Mouse (Mus musculus) lung, adult 2 months (tissue): ENCODE data around the gene Tarbp1. TPM values are rescaled to one million over a fixed set of nuclear protein-coding genes. Genes with fewer than 3 reads are reported as not detected.

Experiments
- DNase-seq: peaks from one replicate; pipeline ENCODE4 v3.0.0; 2022
- H3K4me1 ChIP-seq: fragments of 200-500 bp; 2 replicates; pipeline ENCODE4 v1.6.1; 2011; ENCODE audit warnings: low read length; ENCODE audit not compliant: control insufficient read depth, insufficient read depth
- H3K4me3 ChIP-seq: fragments of 200-500 bp; replicated peaks from 2 replicates; pipeline ENCODE3; 2011; ENCODE audit warnings: low read depth, mild to moderate bottlenecking, control low read depth, low read length; ENCODE audit errors: extremely low read depth
- CTCF ChIP-seq: fragments of 200-500 bp; IDR thresholded peaks from 2 replicates; pipeline ENCODE4 v1.5.1; 2011; ENCODE audit warnings: mild to moderate bottlenecking, low read length, control low read depth; ENCODE audit not compliant: insufficient read depth
- POLR2A ChIP-seq: fragments of 200-500 bp; IDR thresholded peaks from 2 replicates; pipeline ENCODE4 v1.6.1; 2011; ENCODE audit warnings: low read depth, mild to moderate bottlenecking, control low read depth, low read length, borderline replicate concordance; ENCODE audit errors: extremely low read depth
- WGBS: fragments of 180-500 bp; shearing (Covaris S2); methylation state at CpG from one replicate; pipeline ENCODE4 v1.1.7; 2018; 5-methylcytosine and 5-hydroxymethylcytosine counted together
- polyA plus RNA-seq: library from polyadenylated mRNA; depleted of rRNA; stranded (reverse); fragments of >200 nt; gene quantifications from 2 replicates; pipeline ENCODE4 v1.2.3, GENCODE M21; 2012

The Tarbp1 gene
- polyA plus RNA-seq, 1 experiment = 4.4 TPM

GRCm38 (mm10) chr8:126464071-126464470, 10.8 kb downstream of the Tarbp1 start:
- Histone ChIP-seq H3K4me1 (no peaks in the 10 kb centered on the region), H3K4me3 (no peak overlapping the region)
- 82% methylated on average over 7 of the region's 7 CpGs for WGBS
- no peak for TF ChIP-seq CTCF
- TF ChIP-seq POLR2A = no peak
- DNase-seq = no peak

GRCm38 (mm10) chr8:126461735-126462134, 13.1 kb downstream of the Tarbp1 start:
- DNase-seq = no peak
- 78% methylated on average over 7 of the region's 7 CpGs for WGBS

GRCm38 (mm10) chr8:126460274-126460673, 14.6 kb downstream of the Tarbp1 start:
- TF ChIP-seq POLR2A = no peak
- TF ChIP-seq CTCF = peak; percentile 52
- Histone ChIP-seq H3K4me1 (no peaks in the 10 kb centered on the region), H3K4me3 (no peak overlapping the region)
- peak; percentile 52 for DNase-seq
- 57% methylated on average over 3 of the region's 3 CpGs for WGBS

More at GRCm38 (mm10) chr8:126461735-126462134, 13.1 kb downstream of the Tarbp1 start:
- Histone ChIP-seq H3K4me1 (no peaks in the 10 kb centered on the region), H3K4me3 (no peak overlapping the region)
- TF ChIP-seq CTCF (no peak), POLR2A (no peak)

GRCm38 (mm10) chr8:126455383-126455782, 19.5 kb downstream of the Tarbp1 start:
- H3K4me1 ChIP-seq = no peaks in the 10 kb centered on the region
- H3K4me3 ChIP-seq = no peak overlapping the region
- no peak for DNase-seq
- no peak for TF ChIP-seq POLR2A
- no peak for TF ChIP-seq CTCF
- WGBS = 90% methylated on average over 7 of the region's 7 CpGs

GRCm38 (mm10) chr8:126451158-126451557, 23.7 kb downstream of the Tarbp1 start:
- TF ChIP-seq POLR2A = no peak
- no peak for TF ChIP-seq CTCF
- DNase-seq = no peak
- WGBS = 51% methylated on average over 8 of the region's 8 CpGs
- no peaks in the 10 kb centered on the region for H3K4me1 ChIP-seq
- H3K4me3 ChIP-seq = no peak overlapping the region

GRCm38 (mm10) chr8:126438937-126439336, 35.9 kb downstream of the Tarbp1 start:
- Histone ChIP-seq H3K4me3 (no peak overlapping the region), H3K4me1 (no peaks in the 10 kb centered on the region)
- TF ChIP-seq CTCF (0 out of 2 replicates have a peak, but pooled peaks have one; percentile 24), POLR2A (no peak)
- WGBS = 61% methylated on average over 2 of the region's 2 CpGs
- DNase-seq = no peak

- Histone ChIP-seq H3K4me3 (no peak overlapping the region), H3K4me1 (no peaks in the 10 kb centered on the region)
- TF ChIP-seq CTCF (no peak), POLR2A (no peak)
- WGBS = 85% methylated on average over 7 of the region's 7 CpGs
- DNase-seq = no peak
These were observed 41.0 kb downstream of the Tarbp1 start for GRCm38 (mm10) chr8:126433827-126434226.

- DNase-seq = no peak
- WGBS = 90% methylated on average over 5 of the region's 5 CpGs
- no peaks in the 10 kb centered on the region for H3K4me1 ChIP-seq
- TF ChIP-seq POLR2A (no peak), CTCF (no peak)
- H3K4me3 ChIP-seq = no peak overlapping the region
These were observed 45.2 kb downstream of the Tarbp1 start for GRCm38 (mm10) chr8:126429635-126430034.

GRCm38 (mm10) chr8:126424946-126425345, 49.9 kb downstream of the Tarbp1 start:
- Histone ChIP-seq H3K4me3 (no peak overlapping the region), H3K4me1 (peaks cover 5% of the 10 kb centered on the region)
- 80% methylated on average over 1 of the region's 1 CpGs for WGBS
- no peak for TF ChIP-seq CTCF
- no peak for TF ChIP-seq POLR2A
- no peak for DNase-seq

GRCm38 (mm10) chr8:126424163-126424562, 50.7 kb downstream of the Tarbp1 start:
- Histone ChIP-seq H3K4me3 (no peak overlapping the region), H3K4me1 (peaks cover 5% of the 10 kb centered on the region)
- 75% methylated on average over 4 of the region's 4 CpGs for WGBS
- DNase-seq = no peak
- TF ChIP-seq POLR2A (no peak), CTCF (no peak)

GRCm38 (mm10) chr8:126422920-126423300, 52.0 kb downstream of the Tarbp1 start:
- Histone ChIP-seq H3K4me1 (peaks cover 5% of the 10 kb centered on the region), H3K4me3 (peak overlapping the region; percentile 99)
- 4% methylated on average over 9 of the region's 9 CpGs for WGBS
- no peak for DNase-seq
- TF ChIP-seq POLR2A (no peak), CTCF (no peak)
